ENCODE assay signal across 8 mouse cellular contexts in genomic region chr15:97963329-97963988, GRCm38 (mm10). TPM values are rescaled to one million over a fixed set of nuclear protein-coding genes. Genes with fewer than 3 reads are reported as not detected.
DNase-seq lines count a peak whose midpoint lies in the region; ATAC-seq lines count a peak whose summit lies in the region.
"Had no signal": no experiment of that assay in that cellular context is flagged by ENCODE, and none has a peak within 500 bp of the region (broad histone marks: within the 10 kb centered on the region; RNA-seq: fewer than 3 reads in every experiment).

No protein-coding gene starts in this region.

- H3K4me1 ChIP-seq in lung, embryonic 15.5 days = peaks cover 6% of the 10 kb centered on the region
- H3K4me1 ChIP-seq in liver, embryonic 11.5 days (replicated peaks; ENCODE audit: control insufficient read depth, insufficient read depth, low read length) = 0 out of 2 replicates have a peak, but pooled peaks cover 3% of the 10 kb centered on the region
- peaks cover 5% of the 10 kb centered on the region; the same call in 1 of the 2 replicates for H3K4me1 ChIP-seq in stomach, embryonic 14.5 days (ENCODE audit: control insufficient read depth, insufficient read depth, low read length)

- peak overlapping the region; percentile 57 for H3K9ac ChIP-seq in lung, embryonic 15.5 days
- peak overlapping the region; percentile 81 for H3K9ac ChIP-seq in liver, embryonic 11.5 days (ENCODE audit: low read depth, low read length)
- H3K9ac ChIP-seq in stomach, embryonic 14.5 days (replicated peaks; ENCODE audit: low read depth, low read length) = peak overlapping the region; percentile 45

- no peaks in the 10 kb centered on the region for H3K36me3 ChIP-seq in lung, embryonic 15.5 days
- H3K36me3 ChIP-seq in liver, embryonic 11.5 days (ENCODE audit: control insufficient read depth, insufficient read depth, low read length) = no peaks in the 10 kb centered on the region
- H3K36me3 ChIP-seq in stomach, embryonic 14.5 days (ENCODE audit: control insufficient read depth, insufficient read depth, low read length) = no peaks in the 10 kb centered on the region

- no peak for ATAC-seq in lung, embryonic 15.5 days (ENCODE audit: borderline replicate concordance, extremely low read depth, low FRiP score, low TSS enrichment)
- peak; percentile 39; the same call in 1 of the 2 replicates for ATAC-seq in erythroid progenitor cell, adult 5-6 weeks (replicated peaks; ENCODE audit: low FRiP score, poor library complexity, severe bottlenecking)
- ATAC-seq in liver, embryonic 11.5 days (replicated peaks; ENCODE audit: low FRiP score) = 0 out of 2 replicates have a peak, but pooled peaks have one; percentile 27
- ATAC-seq in stomach, embryonic 14.5 days (ENCODE audit: insufficient number of reproducible peaks, insufficient read depth, low FRiP score, low read depth) = no peak

- H3K27me3 ChIP-seq in lung, embryonic 15.5 days = no peaks in the 10 kb centered on the region
- H3K27me3 ChIP-seq in liver, embryonic 11.5 days (replicated peaks; ENCODE audit: control insufficient read depth, insufficient read depth, low read length) = no peaks in the 10 kb centered on the region
- H3K27me3 ChIP-seq in stomach, embryonic 14.5 days (ENCODE audit: control insufficient read depth, insufficient read depth, low read length) = no peaks in the 10 kb centered on the region

- H3K4me3 ChIP-seq in lung, embryonic 15.5 days = peak overlapping the region; percentile 63
- H3K4me3 ChIP-seq in liver, embryonic 11.5 days (ENCODE audit: low read depth, low read length) = peak overlapping the region; percentile 62
- H3K4me3 ChIP-seq in stomach, embryonic 14.5 days (ENCODE audit: low read depth, low read length) = peak overlapping the region; percentile 65

- H3K27ac ChIP-seq in lung, embryonic 15.5 days = peak overlapping the region; percentile 57; the same call in 1 of the 2 replicates
- no peak overlapping the region; the same call in 1 of the 2 replicates for H3K27ac ChIP-seq in liver, embryonic 11.5 days (ENCODE audit: low read depth, low read length)
- no peak overlapping the region for H3K27ac ChIP-seq in stomach, embryonic 14.5 days (ENCODE audit: low read length)

- no peaks in the 10 kb centered on the region for H3K9me3 ChIP-seq in lung, embryonic 15.5 days
- no peaks in the 10 kb centered on the region for H3K9me3 ChIP-seq in liver, embryonic 11.5 days (ENCODE audit: control insufficient read depth, low read length)
- H3K9me3 ChIP-seq in stomach, embryonic 14.5 days (ENCODE audit: control insufficient read depth, low read depth, low read length) = no peaks in the 10 kb centered on the region

- WGBS in lung, embryonic 15.5 days = 10% methylated on average over 13 of the region's 13 CpGs
- 12% methylated on average over 13 of the region's 13 CpGs for WGBS in liver, embryonic 11.5 days
- 9% methylated on average over 13 of the region's 13 CpGs for WGBS in stomach, embryonic 14.5 days

- peak overlapping the region; percentile 89 for H3K4me2 ChIP-seq in lung, embryonic 15.5 days
- peak overlapping the region; percentile 70 for H3K4me2 ChIP-seq in liver, embryonic 11.5 days
- peak overlapping the region; percentile 79 for H3K4me2 ChIP-seq in stomach, embryonic 14.5 days (replicated peaks; ENCODE audit: low read depth, low read length)

- no peak for DNase-seq in lung, postnatal 14 days
- peak; percentile 51 for DNase-seq in R1 (ENCODE audit: low read depth, low spot score)
- DNase-seq in liver, embryonic 11.5 days (ENCODE audit: low spot score) = peak; percentile 41
- DNase-seq in layer of hippocampus, adult 9-11 months = no peak

RNA-seq across cellular contexts. Expression of gene Tmem106c, which starts 0.5 kb away (rescaled TPM):
- polyA plus RNA-seq in lung, embryonic 15.5 days (2015; fragmentation: Nextera tagmentation; extraction: Ambion mirVana) = 41.4 and 45.7 TPM in 2 replicates
- total RNA-seq in erythroid progenitor cell, adult 5-6 weeks (2015; ENCODE audit: low replicate concordance) = 2.1 and 2.5 TPM in 2 replicates
- 3.9 and 4.9 TPM in 2 replicates for total RNA-seq in erythroid progenitor cell, adult 5-6 weeks (2017; ENCODE audit: low replicate concordance)
- polyA plus RNA-seq in liver, embryonic 11.5 days (2014; fragmentation: Nextera tagmentation; extraction: Ambion mirVana) = 25.7 and 28.0 TPM in 2 replicates
- polyA plus RNA-seq in stomach, embryonic 14.5 days (2014; fragmentation: Nextera tagmentation; extraction: Ambion mirVana) = 37.2 and 43.0 TPM in 2 replicates

RNA-seq across cellular contexts. Expression of gene Col2a1, which starts 41.0 kb away (rescaled TPM):
- polyA plus RNA-seq in lung, embryonic 15.5 days (2015; fragmentation: Nextera tagmentation; extraction: Ambion mirVana) = 19.1 and 20.1 TPM in 2 replicates
- not detected in 2 replicates for total RNA-seq in erythroid progenitor cell, adult 5-6 weeks (2015; ENCODE audit: low replicate concordance)
- not detected in 2 replicates for total RNA-seq in erythroid progenitor cell, adult 5-6 weeks (2017; ENCODE audit: low replicate concordance)
- polyA plus RNA-seq in liver, embryonic 11.5 days (2014; fragmentation: Nextera tagmentation; extraction: Ambion mirVana) = 6.5 and 7.0 TPM in 2 replicates
- 2.5 and 3.1 TPM in 2 replicates for polyA plus RNA-seq in stomach, embryonic 14.5 days (2014; fragmentation: Nextera tagmentation; extraction: Ambion mirVana)
- polyA plus RNA-seq: large intestine, adult 2 months had no signal

RNA-seq across cellular contexts. Expression of gene Vdr, which starts 53.0 kb away (rescaled TPM):
- polyA plus RNA-seq in lung, embryonic 15.5 days (2015; fragmentation: Nextera tagmentation; extraction: Ambion mirVana) = 0.52 and 0.81 TPM in 2 replicates
- total RNA-seq in erythroid progenitor cell, adult 5-6 weeks (2015; ENCODE audit: low replicate concordance) = 0.84 TPM in 1 of 2 replicates, not detected in the other
- not detected in 2 replicates for total RNA-seq in erythroid progenitor cell, adult 5-6 weeks (2017; ENCODE audit: low replicate concordance)
- 0.96 and 1.2 TPM in 2 replicates for polyA plus RNA-seq in liver, embryonic 11.5 days (2014; fragmentation: Nextera tagmentation; extraction: Ambion mirVana)
- polyA plus RNA-seq in stomach, embryonic 14.5 days (2014; fragmentation: Nextera tagmentation; extraction: Ambion mirVana) = 0.80 and 1.1 TPM in 2 replicates

Comparison
In these comparisons a context has a peak if more than half of its experiments do, and no peak if none do; other contexts are left out.
1. ATAC-seq: peak in erythroid progenitor cell, adult 5-6 weeks (single experiment) and liver, embryonic 11.5 days (single experiment); none in lung, embryonic 15.5 days (single experiment) and stomach, embryonic 14.5 days (single experiment).
2. DNase-seq: peak in R1 (single experiment) and liver, embryonic 11.5 days (single experiment); none in lung, postnatal 14 days (single experiment) and layer of hippocampus, adult 9-11 months (single experiment).
3. Peak in every context shown above with its lines, with median percentiles within 50 percentile points of each other: H3K4me2 ChIP-seq, H3K4me3 ChIP-seq and H3K9ac ChIP-seq.